Mouse (Mus musculus): ENCODE results near the gene Parva.

Parva gene

GRCm38 (mm10) chr7:112423438-112423837 lies 3.9 kb upstream of the Parva start:
- 87% methylated on average over 4 of the region's 4 CpGs for WGBS

GRCm38 (mm10) chr7:112426811-112427210 lies 494 bp upstream of the Parva start:
- WGBS: 72% methylated on average over 5 of the region's 5 CpGs

GRCm38 (mm10) chr7:112428158-112428535 lies 842 bp downstream of the Parva start:
- WGBS: under 1% methylated on average over 22 of the region's 22 CpGs

- WGBS: 93% methylated on average over 3 of the region's 3 CpGs
Observed at GRCm38 (mm10) chr7:112439846-112440245, 12.5 kb downstream of the Parva start.

GRCm38 (mm10) chr7:112444152-112444984 lies 17.1 kb downstream of the Parva start:
- 68% methylated on average over 12 of the region's 12 CpGs for WGBS

GRCm38 (mm10) chr7:112444985-112445367 lies 17.7 kb downstream of the Parva start:
- WGBS: 76% methylated on average over 9 of the region's 9 CpGs

GRCm38 (mm10) chr7:112446498-112446897 lies 19.2 kb downstream of the Parva start:
- 92% methylated on average over 4 of the region's 4 CpGs for WGBS

GRCm38 (mm10) chr7:112449954-112450700 lies 22.8 kb downstream of the Parva start:
- 95% methylated on average over 8 of the region's 8 CpGs for WGBS

GRCm38 (mm10) chr7:112452471-112452870 lies 25.2 kb downstream of the Parva start:
- 69% methylated on average over 5 of the region's 5 CpGs for WGBS

- 65% methylated on average over 3 of the region's 3 CpGs for WGBS
Observed at GRCm38 (mm10) chr7:112453805-112454214, 26.5 kb downstream of the Parva start.

- 78% methylated on average over 6 of the region's 6 CpGs for WGBS
Observed at GRCm38 (mm10) chr7:112454380-112454779, 27.1 kb downstream of the Parva start.

GRCm38 (mm10) chr7:112454951-112455350 lies 27.6 kb downstream of the Parva start:
- 95% methylated on average over 2 of the region's 2 CpGs for WGBS

- 93% methylated on average over 5 of the region's 5 CpGs for WGBS
Observed at GRCm38 (mm10) chr7:112455566-112456110, 28.3 kb downstream of the Parva start.

- 92% methylated on average over 4 of the region's 4 CpGs for WGBS
Observed at GRCm38 (mm10) chr7:112457373-112457772, 30.1 kb downstream of the Parva start.

GRCm38 (mm10) chr7:112457920-112458319 lies 30.6 kb downstream of the Parva start:
- WGBS: 75% methylated on average over 4 of the region's 4 CpGs

- WGBS: 57% methylated on average over 5 of the region's 5 CpGs
Observed at GRCm38 (mm10) chr7:112458440-112458839, 31.1 kb downstream of the Parva start.

- WGBS: 57% methylated on average over 2 of the region's 2 CpGs
Observed at GRCm38 (mm10) chr7:112463074-112463473, 35.8 kb downstream of the Parva start.

- 90% methylated on average over 3 of the region's 3 CpGs for whole genome bisulfite sequencing
Observed at GRCm38 (mm10) chr7:112465920-112466319, 38.6 kb downstream of the Parva start.

- WGBS: 92% methylated on average over 3 of the region's 3 CpGs
Observed at GRCm38 (mm10) chr7:112466786-112467185, 39.5 kb downstream of the Parva start.

- WGBS: 70% methylated on average over 11 of the region's 11 CpGs
Observed at GRCm38 (mm10) chr7:112467687-112468111, 40.4 kb downstream of the Parva start.

- 37% methylated on average over 5 of the region's 5 CpGs for WGBS
Observed at GRCm38 (mm10) chr7:112469817-112470216, 42.5 kb downstream of the Parva start.

GRCm38 (mm10) chr7:112471316-112471715 lies 44.0 kb downstream of the Parva start:
- WGBS: 75% methylated on average over 7 of the region's 7 CpGs
